Mouse (Mus musculus) embryonic fibroblast, embryonic 13.5 days (primary cell): ENCODE measurements around the gene Adrm1.

Experiments used
- CTCF ChIP-seq: IDR thresholded peaks from 2 replicates; pipeline ENCODE4 v1.5.1; 2011; ENCODE audit warnings: mild to moderate bottlenecking, control low read depth, low read length, moderate library complexity, borderline replicate concordance; ENCODE audit not compliant: insufficient read depth
- POLR2A ChIP-seq: IDR thresholded peaks from 2 replicates; pipeline ENCODE4 v1.6.1; 2011; ENCODE audit warnings: low read depth, mild to moderate bottlenecking, control low read depth, low read length, moderate library complexity

DNA sequence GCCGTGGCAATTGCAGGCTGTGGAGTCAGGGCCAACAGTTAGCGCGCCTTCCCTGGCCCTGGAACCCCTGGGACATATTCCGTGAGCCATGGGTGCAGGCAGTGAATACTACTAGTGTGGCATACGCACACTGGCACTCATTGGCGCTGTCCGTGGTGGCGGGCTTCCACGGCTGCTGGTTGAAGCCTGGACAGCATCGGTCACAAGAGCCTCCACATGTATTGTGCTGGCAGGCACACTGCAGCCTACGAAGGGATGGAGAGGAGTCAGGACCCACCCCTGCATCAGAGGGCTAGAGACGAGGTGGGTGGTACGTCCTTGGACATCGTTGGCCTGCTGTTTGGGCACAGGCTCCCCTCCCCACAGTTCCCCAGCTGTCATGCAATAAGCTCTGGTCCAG, 31.0 kb downstream of the Adrm1 start:
- TF ChIP-seq POLR2A (no peak), CTCF (no peak)
